Mouse (Mus musculus): ENCODE data around the gene Adora3.

- no peak for TF ChIP-seq CTCF (IDR thresholded peaks at IDR 0.05; ENCODE audit: low read depth, low read length)
- TF ChIP-seq POLR2A (IDR thresholded peaks at IDR 0.05; ENCODE audit: extremely low read depth, insufficient read depth, low read length), result no peak
Observed at GRCm38 (mm10) chr3:105928781-105929180, 58.1 kb downstream of the Adora3 start.

Measured in liver, adult 2 months (tissue).